Mouse (Mus musculus) heart, adult 2 months (tissue): Measurements from ENCODE around the gene Uevld. TPM values are rescaled to one million over a fixed set of nuclear protein-coding genes. Genes with fewer than 3 reads are reported as not detected.

Source experiments
- DNase-seq, 2 experiments: peaks; one replicate each; pipeline ENCODE4 v3.0.0; 2021
- H3K27ac ChIP-seq: fragments of 200-600 bp; 2 replicates; pipeline ENCODE4 v1.8.1; 2022
- H3K27me3 ChIP-seq: fragments of 200-500 bp; 2 replicates; pipeline ENCODE4 v1.6.1; 2012; ENCODE audit warnings: mild to moderate bottlenecking, low read length, inconsistent platforms, mixed read lengths; ENCODE audit not compliant: control insufficient read depth, insufficient read depth
- H3K36me3 ChIP-seq: fragments of 200-500 bp; 2 replicates; pipeline ENCODE4 v1.6.1; 2012; ENCODE audit warnings: low read length, inconsistent platforms; ENCODE audit not compliant: control insufficient read depth, insufficient read depth
- H3K4me1 ChIP-seq: fragments of 200-500 bp; 2 replicates; pipeline ENCODE4 v1.6.1; 2011; ENCODE audit warnings: low read length; ENCODE audit not compliant: control insufficient read depth, insufficient read depth
- H3K4me3 ChIP-seq: fragments of 200-600 bp; 2 replicates; pipeline ENCODE4 v1.8.1; 2022
- H3K79me2 ChIP-seq: fragments of 200-500 bp; replicated peaks from 2 replicates; pipeline ENCODE4 v1.6.1; 2012; ENCODE audit warnings: mild to moderate bottlenecking, inconsistent platforms, low read length, moderate library complexity, mixed read lengths; ENCODE audit not compliant: control insufficient read depth, insufficient read depth
- H3K9ac ChIP-seq: fragments of 200-500 bp; 2 replicates; pipeline ENCODE4 v1.6.1; 2012; ENCODE audit warnings: low read depth, mild to moderate bottlenecking, control low read depth, inconsistent platforms, low read length, mixed read lengths
- CTCF ChIP-seq: fragments of 200-600 bp; IDR thresholded peaks from 2 replicates; pipeline ENCODE4 v1.8.1; 2022; ENCODE audit warnings: antibody characterized with exemption, mild to moderate bottlenecking, moderate library complexity
- EP300 ChIP-seq: fragments of 200-500 bp; IDR thresholded peaks from 2 replicates; pipeline ENCODE4 v1.6.1; 2011; ENCODE audit warnings: low read depth, low read length, control low read depth; ENCODE audit not compliant: insufficient read depth
- POLR2A ChIP-seq: fragments of 200-500 bp; IDR thresholded peaks from 2 replicates; pipeline ENCODE4 v1.6.1; 2011; ENCODE audit warnings: mild to moderate bottlenecking, low read depth, low read length, control low read depth; ENCODE audit not compliant: insufficient read depth
- WGBS: fragments of 180-500 bp; shearing (Covaris S2); methylation state at CpG from one replicate; pipeline ENCODE4 v1.1.7; 2018; 5-methylcytosine and 5-hydroxymethylcytosine counted together
- intact Hi-C: fragments of 180-260 bp; cut with DNase I; formaldehyde crosslinking; loops from one replicate; pipeline ENCODE4 v1.15.1; 2025
- polyA plus RNA-seq: library from polyadenylated mRNA; depleted of rRNA; stranded (reverse); fragments of >200 nt; gene quantifications from 2 replicates; pipeline ENCODE4 v1.2.3, GENCODE M21; 2012
- total RNA-seq, 2 experiments: library from RNA; stranded (reverse); gene quantifications; 2 replicates each; pipeline ENCODE4 v1.2.3; 2021

Uevld gene
- total and polyA plus RNA-seq, 3 experiments: 2.9 to 10.3 (median 9.0) TPM

- peak; percentile 50 to 64 for DNase-seq
- H3K4me3 ChIP-seq: no peak overlapping the region
These were observed 4.7 kb upstream of the Uevld start for GRCm38 (mm10) chr7:46962806-46963618.

GRCm38 (mm10) chr7:46962132-46962531 is 3.8 kb upstream of the Uevld start:
- Histone ChIP-seq H3K36me3 (no peaks in the 10 kb centered on the region), H3K27me3 (no peaks in the 10 kb centered on the region), H3K4me1 (peaks cover 6% of the 10 kb centered on the region), H3K9ac (no peak overlapping the region), H3K27ac (0 out of 2 replicates have a peak overlapping the region, but pooled peaks have one; percentile 13), H3K4me3 (no peak overlapping the region), H3K79me2 (no peaks in the 10 kb centered on the region)
- DNase-seq: no peak
- TF ChIP-seq EP300: no peak
- no peak for TF ChIP-seq CTCF
- no peak for TF ChIP-seq POLR2A
- intact Hi-C loops: loop anchor here (2.0 kb wide), 1 partner anchor 119 kb away; no protein-coding TSS in a partner anchor

More at GRCm38 (mm10) chr7:46962806-46963618, 4.7 kb upstream of the Uevld start:
- Histone ChIP-seq H3K4me1 (peaks cover 4% of the 10 kb centered on the region; the same call in 1 of the 2 replicates), H3K27me3 (no peaks in the 10 kb centered on the region), H3K27ac (peak overlapping the region; percentile 44), H3K79me2 (no peaks in the 10 kb centered on the region), H3K9ac (peak overlapping the region; percentile 47), H3K36me3 (no peaks in the 10 kb centered on the region)
- intact Hi-C loops: loop anchor here (1.0 to 2.0 kb wide), 3 partner anchors 52 to 187 kb away; no protein-coding TSS in a partner anchor
- TF ChIP-seq POLR2A (no peak), CTCF (peak; percentile 85), EP300 (peak; percentile 41; the same call in 1 of the 2 replicates)
- under 1% methylated on average over 9 of the region's 9 CpGs for WGBS

DNA sequence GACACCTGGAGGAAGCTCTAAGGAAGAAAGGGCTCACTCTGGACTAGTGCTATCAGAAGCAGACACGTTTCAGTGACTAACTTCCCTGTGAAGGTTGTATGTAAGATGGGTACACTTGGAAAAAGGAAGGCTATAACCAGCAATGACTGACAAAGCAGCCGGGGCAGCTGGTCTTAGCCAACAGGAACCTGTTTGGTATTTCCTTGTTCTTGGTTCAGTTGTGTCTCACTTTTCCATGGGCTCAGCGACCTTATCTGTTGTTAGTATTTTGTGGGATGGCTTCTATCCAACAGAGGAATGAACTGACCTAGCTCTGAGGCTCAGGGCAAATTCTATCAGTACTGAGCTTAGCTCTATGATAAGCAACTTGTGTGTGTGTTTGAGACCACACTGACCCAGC is 2.7 kb upstream of the Uevld start:
- Histone ChIP-seq H3K4me1 (peaks cover 6% of the 10 kb centered on the region), H3K79me2 (no peaks in the 10 kb centered on the region), H3K9ac (no peak overlapping the region), H3K27me3 (no peaks in the 10 kb centered on the region), H3K36me3 (no peaks in the 10 kb centered on the region), H3K27ac (no peak overlapping the region), H3K4me3 (no peak overlapping the region)
- intact Hi-C loops: no loop called here
- no peak for DNase-seq
- TF ChIP-seq CTCF (no peak), EP300 (no peak), POLR2A (no peak)
- 24% methylated on average over 3 of the region's 3 CpGs for WGBS

- H3K27me3 ChIP-seq: no peaks in the 10 kb centered on the region
- TF ChIP-seq EP300: no peak
- TF ChIP-seq CTCF: no peak
- no peak for TF ChIP-seq POLR2A
- intact Hi-C loops: no loop called here
- no peaks in the 10 kb centered on the region for H3K79me2 ChIP-seq
- 0 out of 2 replicates have a peak overlapping the region, but pooled peaks have one; percentile 39 for H3K9ac ChIP-seq
- H3K36me3 ChIP-seq: no peaks in the 10 kb centered on the region
- no peak for DNase-seq
- H3K4me1 ChIP-seq: peaks cover 6% of the 10 kb centered on the region
- 19% methylated on average over 9 of the region's 9 CpGs for WGBS
- peak overlapping the region; percentile 80; the same call in 1 of the 2 replicates for H3K4me3 ChIP-seq
- no peak overlapping the region for H3K27ac ChIP-seq
These were observed 526 bp upstream of the Uevld start for GRCm38 (mm10) chr7:46958853-46959252.

DNA sequence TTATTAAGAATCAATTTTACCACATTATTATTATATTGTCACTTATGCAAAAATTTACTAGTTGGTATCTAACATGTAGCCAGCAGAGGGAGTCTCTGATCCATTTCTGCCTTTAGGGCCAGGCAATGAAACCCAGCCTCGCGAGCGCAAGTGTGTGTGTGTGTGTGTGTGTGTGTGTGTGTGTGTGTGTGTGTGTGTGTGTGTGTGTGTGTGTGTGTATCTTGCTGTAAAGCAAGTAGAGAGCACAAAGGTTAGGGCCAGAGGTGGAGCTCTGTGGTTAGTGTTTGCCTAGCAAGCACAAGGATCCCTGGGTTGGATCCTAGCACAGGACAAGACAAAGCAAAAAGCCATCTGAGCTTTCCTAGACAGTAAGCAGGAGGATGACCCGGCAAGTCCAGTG is 22.5 kb downstream of the Uevld start:
- TF ChIP-seq CTCF: peak; percentile 60
- TF ChIP-seq EP300: no peak
- no peak for TF ChIP-seq POLR2A
- intact Hi-C loops: no loop called here
- 34% methylated on average over 4 of the region's 4 CpGs for WGBS
- no peak overlapping the region for H3K4me3 ChIP-seq
- no peak for DNase-seq
- no peaks in the 10 kb centered on the region for H3K79me2 ChIP-seq
- H3K27ac ChIP-seq: no peak overlapping the region
- H3K27me3 ChIP-seq: no peaks in the 10 kb centered on the region
- no peak overlapping the region for H3K9ac ChIP-seq
- H3K36me3 ChIP-seq: no peaks in the 10 kb centered on the region
- no peaks in the 10 kb centered on the region for H3K4me1 ChIP-seq

DNA sequence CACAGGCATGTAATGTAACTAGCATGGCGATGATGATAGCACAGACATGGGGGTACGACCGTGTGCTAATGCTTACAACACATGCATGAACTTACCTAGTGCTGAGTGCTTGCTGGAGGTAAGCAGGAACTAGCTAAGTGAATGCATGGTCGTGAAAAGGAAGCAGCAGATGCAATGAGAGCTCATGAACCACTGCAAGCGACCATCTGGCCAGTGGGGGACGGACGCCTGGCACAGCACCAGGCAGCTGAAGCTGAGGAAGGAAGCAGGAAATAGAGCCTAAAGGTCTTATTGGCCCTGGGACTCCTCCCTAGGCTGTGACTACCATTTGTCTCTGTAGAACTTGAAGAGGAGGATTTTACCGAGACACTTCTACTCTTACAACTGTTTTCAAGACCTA is 23.5 kb downstream of the Uevld start:
- no peak for TF ChIP-seq POLR2A
- TF ChIP-seq EP300: no peak
- no peak for TF ChIP-seq CTCF
- Histone ChIP-seq H3K4me3 (no peak overlapping the region), H3K79me2 (no peaks in the 10 kb centered on the region), H3K9ac (no peak overlapping the region), H3K4me1 (no peaks in the 10 kb centered on the region), H3K36me3 (no peaks in the 10 kb centered on the region), H3K27ac (no peak overlapping the region), H3K27me3 (no peaks in the 10 kb centered on the region)
- intact Hi-C loops: no loop called here
- WGBS: 60% methylated on average over 8 of the region's 8 CpGs
- no peak for DNase-seq
